15 mouse cellular contexts compared by ENCODE assay signal in the genomic region with DNA sequence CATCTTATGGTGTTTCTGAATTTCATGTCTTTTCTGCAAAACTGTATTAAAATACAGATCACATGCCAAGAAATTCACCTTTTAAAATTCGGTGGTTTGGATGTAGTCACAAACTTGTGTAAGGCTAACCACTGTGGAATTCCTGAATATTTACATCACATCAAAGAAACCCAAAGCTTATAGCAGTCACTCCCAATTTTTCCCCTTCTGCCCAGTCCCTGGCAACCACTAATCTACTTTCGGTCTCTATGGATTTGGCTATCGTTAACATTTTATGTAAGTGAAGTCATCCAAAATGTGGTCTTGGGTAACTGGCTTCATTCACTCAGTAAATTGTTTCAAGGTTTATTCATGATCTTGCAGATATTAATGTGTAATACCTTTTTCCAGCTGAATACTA.
DNase-seq lines count a peak whose midpoint lies in the region; TF ChIP-seq lines count a peak whose summit lies in the region.
"Had no signal": no experiment of that assay in that cellular context is flagged by ENCODE, and none has a peak within 500 bp of the region (broad histone marks: within the 10 kb centered on the region; RNA-seq: fewer than 3 reads in every experiment).

No protein-coding gene starts in this region.

- TF ChIP-seq CTCF in embryonic fibroblast, embryonic 13.5 days (IDR thresholded peaks at IDR 0.05; ENCODE audit: borderline replicate concordance, insufficient read depth, low read length) = no peak

- TF ChIP-seq POLR2A in embryonic fibroblast, embryonic 13.5 days (IDR thresholded peaks at IDR 0.05; ENCODE audit: low read depth, low read length) = no peak

- H3K4me3 ChIP-seq in embryonic fibroblast, embryonic 13.5 days (ENCODE audit: insufficient read depth, low read length) = no peak overlapping the region
- H3K4me3 ChIP-seq: embryonic facial prominence, embryonic 15.5 days; forebrain, embryonic 12.5 days; heart, embryonic 12.5 days; hindbrain, embryonic 15.5 days had no signal

- peaks cover 4% of the 10 kb centered on the region; the same call in 1 of the 2 replicates for H3K4me1 ChIP-seq in embryonic fibroblast, embryonic 13.5 days (ENCODE audit: control insufficient read depth, insufficient read depth, low read length)
- H3K4me1 ChIP-seq: embryonic facial prominence, embryonic 15.5 days; forebrain, embryonic 12.5 days; heart, embryonic 12.5 days; hindbrain, embryonic 15.5 days had no signal

- DNase-seq in 3T3-L1 (ENCODE audit: low read depth, low spot score) = peak; percentile 92
- peak; percentile 48 for DNase-seq in Muller cell, postnatal 12 days (ENCODE audit: inconsistent ontology term)
- no peak for DNase-seq in layer of hippocampus, adult 8-10 months (ENCODE audit: low spot score in 2 of 2)
- no peak for DNase-seq in adrenal gland, postnatal 4 days (ENCODE audit: low spot score in 2 of 2)
- no peak for DNase-seq in right cerebral cortex, adult 2 months (ENCODE audit: low spot score in 2 of 2)
- DNase-seq: adrenal gland, postnatal 10 days; cerebellum, adult 18-20 months; cerebellum, adult 9-11 months; cerebellum, postnatal 36 days; gastrocnemius, postnatal 25 days had no signal

- peak overlapping the region; percentile 98 for H3K27ac ChIP-seq in embryonic fibroblast, embryonic 13.5 days (ENCODE audit: insufficient read depth, low read length)
- H3K27ac ChIP-seq: embryonic facial prominence, embryonic 15.5 days; forebrain, embryonic 12.5 days; hindbrain, embryonic 15.5 days had no signal

Comparison
In these comparisons a context has a peak if more than half of its experiments do, and no peak if none do; other contexts are left out.
1. DNase-seq: peak in 3T3-L1 (single experiment) and Muller cell, postnatal 12 days (single experiment); none in layer of hippocampus, adult 8-10 months (0 of 2), adrenal gland, postnatal 4 days (0 of 2) and right cerebral cortex, adult 2 months (0 of 2).